ENCODE assay signal across 26 mouse cellular contexts in genomic region chr3:120946906-120947305, GRCm38 (mm10).
DNase-seq lines count a peak whose midpoint lies in the region; ATAC-seq and TF ChIP-seq lines count a peak whose summit lies in the region.
"Had no signal": no experiment of that assay in that cellular context is flagged by ENCODE, and none has a peak within 500 bp of the region (broad histone marks: within the 10 kb centered on the region; RNA-seq: fewer than 3 reads in every experiment).

No protein-coding gene starts in this region.

- H3K9me3 ChIP-seq in forebrain, embryonic 16.5 days (ENCODE audit: control insufficient read depth, low read length): no peaks in the 10 kb centered on the region
- H3K9me3 ChIP-seq: embryonic facial prominence, embryonic 13.5 days; forebrain, embryonic 10.5 days; heart, embryonic 13.5 days; hindbrain, embryonic 15.5 days; liver, embryonic 12.5 days had no signal

- 19% methylated on average over 8 of the region's 8 CpGs for WGBS in cerebellum, adult 2 months
- WGBS in forebrain, embryonic 16.5 days: 66% methylated on average over 8 of the region's 8 CpGs

- TF ChIP-seq CTCF in brain, embryonic 14.5 days (IDR thresholded peaks at IDR 0.05; ENCODE audit: borderline replicate concordance, extremely low read depth, insufficient read depth, insufficient read length): no peak
- TF ChIP-seq CTCF in cerebellum, adult 2 months (IDR thresholded peaks at IDR 0.05; ENCODE audit: borderline replicate concordance, insufficient read depth, low read depth, low read length): no peak

- H3K27me3 ChIP-seq in cerebellum, adult 2 months (ENCODE audit: control insufficient read depth, insufficient read depth, low read length): no peaks in the 10 kb centered on the region
- no peaks in the 10 kb centered on the region for H3K27me3 ChIP-seq in forebrain, embryonic 16.5 days (replicated peaks; ENCODE audit: control insufficient read depth, insufficient read depth, low read length)
- H3K27me3 ChIP-seq: embryonic facial prominence, embryonic 13.5 days; heart, embryonic 13.5 days; hindbrain, embryonic 15.5 days; liver, embryonic 12.5 days; Patski had no signal

- no peak for DNase-seq in frontal cortex, postnatal 10 days (ENCODE audit: low spot score in 2 of 2)
- DNase-seq in brain, embryonic 14.5 days (ENCODE audit: low read depth): peak; percentile 64
- DNase-seq in cerebellum, adult 2 months: peak; percentile 80 to 93
- DNase-seq in cerebellum, postnatal 14 days: peak; percentile 71 to 81
- DNase-seq in right cerebral cortex, adult 18-20 months: no peak
- no peak for DNase-seq in thymus, postnatal 4 days
- DNase-seq: adrenal gland, postnatal 14 days; gastrocnemius, postnatal 25 days; heart, postnatal 10 days; kidney, adult 18-20 months; liver, postnatal 0 days; lung, postnatal 36 days; spleen, adult 18-20 months; thymus, adult 18-20 months; thymus, postnatal 25 days had no signal

- no peak overlapping the region for H3K9ac ChIP-seq in forebrain, embryonic 16.5 days (replicated peaks; ENCODE audit: low read depth, low read length)
- H3K9ac ChIP-seq: embryonic facial prominence, embryonic 13.5 days; heart, embryonic 13.5 days; hindbrain, embryonic 15.5 days; liver, embryonic 12.5 days; liver, postnatal 0 days had no signal

- no peak overlapping the region for H3K4me3 ChIP-seq in cerebellum, adult 2 months (replicated peaks; ENCODE audit: insufficient read depth, low read depth, low read length)
- no peak overlapping the region for H3K4me3 ChIP-seq in forebrain, embryonic 16.5 days (replicated peaks; ENCODE audit: low read length)
- H3K4me3 ChIP-seq: embryonic facial prominence, embryonic 13.5 days; forebrain, embryonic 10.5 days; heart, embryonic 13.5 days; hindbrain, embryonic 15.5 days; left cerebral cortex, adult 2 months; liver, embryonic 12.5 days had no signal

- no peaks in the 10 kb centered on the region for H3K36me3 ChIP-seq in forebrain, embryonic 16.5 days (ENCODE audit: control insufficient read depth, insufficient read depth)
- H3K36me3 ChIP-seq: embryonic facial prominence, embryonic 13.5 days; forebrain, embryonic 10.5 days; heart, embryonic 13.5 days; hindbrain, embryonic 15.5 days; liver, embryonic 12.5 days had no signal

- H3K4me1 ChIP-seq in cerebellum, adult 2 months (ENCODE audit: control insufficient read depth, insufficient read depth, low read length): peaks cover 7% of the 10 kb centered on the region; the same call in 1 of the 2 replicates
- H3K4me1 ChIP-seq in forebrain, embryonic 16.5 days (replicated peaks; ENCODE audit: control insufficient read depth, insufficient read depth, low read length): no peaks in the 10 kb centered on the region
- H3K4me1 ChIP-seq: embryonic facial prominence, embryonic 13.5 days; forebrain, embryonic 10.5 days; heart, embryonic 13.5 days; hindbrain, embryonic 15.5 days; liver, embryonic 12.5 days had no signal

- TF ChIP-seq POLR2A in brain, embryonic 14.5 days (IDR thresholded peaks at IDR 0.05; ENCODE audit: borderline replicate concordance, extremely low read depth, insufficient read depth, insufficient read length, poor library complexity, severe bottlenecking): no peak
- TF ChIP-seq POLR2A in cerebellum, adult 2 months (IDR thresholded peaks at IDR 0.05; ENCODE audit: borderline replicate concordance, insufficient read depth, low read length): peak; percentile 30; the same call in 1 of the 2 replicates

- peak overlapping the region; percentile 22; the same call in 1 of the 2 replicates for H3K27ac ChIP-seq in cerebellum, adult 2 months (ENCODE audit: insufficient read depth, low read length)
- no peak overlapping the region for H3K27ac ChIP-seq in forebrain, embryonic 16.5 days (ENCODE audit: low read length)
- H3K27ac ChIP-seq: embryonic facial prominence, embryonic 13.5 days; forebrain, embryonic 10.5 days; heart, embryonic 13.5 days; hindbrain, embryonic 15.5 days; left cerebral cortex, adult 2 months; liver, embryonic 12.5 days had no signal

- no peak overlapping the region for H3K4me2 ChIP-seq in forebrain, embryonic 16.5 days (ENCODE audit: low read length)
- H3K4me2 ChIP-seq: embryonic facial prominence, embryonic 13.5 days; heart, embryonic 13.5 days; hindbrain, embryonic 15.5 days; liver, embryonic 12.5 days; midbrain, embryonic 11.5 days had no signal

- ATAC-seq in frontal cortex, adult (ENCODE audit: low TSS enrichment): peak; percentile 41; the same call in 1 of the 2 replicates
- no peak for ATAC-seq in forebrain, embryonic 16.5 days
- ATAC-seq: liver, embryonic 12.5 days; liver, postnatal 0 days; midbrain, embryonic 16.5 days; Patski had no signal

Comparison
In these comparisons a context has a peak if more than half of its experiments do, and no peak if none do; other contexts are left out.
1. DNase-seq: peak in brain, embryonic 14.5 days (single experiment), cerebellum, adult 2 months (2 of 2) and cerebellum, postnatal 14 days (2 of 2); none in frontal cortex, postnatal 10 days (0 of 2), right cerebral cortex, adult 18-20 months (single experiment) and thymus, postnatal 4 days (single experiment).